Mouse (Mus musculus) adrenal gland, postnatal 14 days (tissue): ENCODE measurements around the gene Prdm16. TPM values are rescaled to one million over a fixed set of nuclear protein-coding genes. Genes with fewer than 3 reads are reported as not detected.

Experiments
- DNase-seq: peaks from one replicate; pipeline ENCODE4 v3.0.0; 2021; ENCODE audit warnings: mixed read lengths
- total RNA-seq: library from RNA; stranded (reverse); gene quantifications from 2 replicates; pipeline ENCODE4 v1.2.3, GENCODE M21; 2021

The Prdm16 gene
- total RNA-seq, 1 experiment from 2014 or later: 10.2 TPM

GRCm38 (mm10) chr4:154378876-154379275 lies 257.8 kb downstream of the Prdm16 start:
- DNase-seq: no peak

GRCm38 (mm10) chr4:154375939-154376625 lies 260.6 kb downstream of the Prdm16 start:
- no peak for DNase-seq

GRCm38 (mm10) chr4:154371542-154372247 lies 265.0 kb downstream of the Prdm16 start:
- DNase-seq: no peak

- no peak for DNase-seq
Observed at GRCm38 (mm10) chr4:154370841-154371240, 265.8 kb downstream of the Prdm16 start.

GRCm38 (mm10) chr4:154369089-154369488 lies 267.6 kb downstream of the Prdm16 start:
- no peak for DNase-seq

- no peak for DNase-seq
Observed at GRCm38 (mm10) chr4:154366836-154367235, 269.8 kb downstream of the Prdm16 start.

- no peak for DNase-seq
Observed at GRCm38 (mm10) chr4:154364752-154365151, 271.9 kb downstream of the Prdm16 start.

- DNase-seq: no peak
Observed at GRCm38 (mm10) chr4:154360850-154361249, 275.8 kb downstream of the Prdm16 start.

- no peak for DNase-seq
Observed at GRCm38 (mm10) chr4:154360441-154360840, 276.2 kb downstream of the Prdm16 start.

GRCm38 (mm10) chr4:154359762-154360300 lies 276.8 kb downstream of the Prdm16 start:
- no peak for DNase-seq

- DNase-seq: no peak
Observed at GRCm38 (mm10) chr4:154358816-154359215, 277.9 kb downstream of the Prdm16 start.

GRCm38 (mm10) chr4:154358370-154358769 lies 278.3 kb downstream of the Prdm16 start:
- no peak for DNase-seq

- DNase-seq: no peak
Observed at GRCm38 (mm10) chr4:154355408-154355807, 281.3 kb downstream of the Prdm16 start.

GRCm38 (mm10) chr4:154352246-154352645 lies 284.4 kb downstream of the Prdm16 start:
- no peak for DNase-seq

- no peak for DNase-seq
Observed at GRCm38 (mm10) chr4:154348197-154348786, 288.4 kb downstream of the Prdm16 start.

- no peak for DNase-seq
Observed at GRCm38 (mm10) chr4:154346731-154347522, 289.7 kb downstream of the Prdm16 start.

- no peak for DNase-seq
Observed at GRCm38 (mm10) chr4:154336650-154337049, 300.0 kb downstream of the Prdm16 start.

- DNase-seq: no peak
Observed at GRCm38 (mm10) chr4:154335761-154336160, 300.9 kb downstream of the Prdm16 start, which contains the start of gene B230104I21Rik. Gene B230104I21Rik, plus strand, starts transcription at chr4:154336127.

- DNase-seq: peak; percentile 71
Observed at GRCm38 (mm10) chr4:154334699-154335402, 301.8 kb downstream of the Prdm16 start.

GRCm38 (mm10) chr4:154333300-154333699 lies 303.4 kb downstream of the Prdm16 start:
- no peak for DNase-seq

GRCm38 (mm10) chr4:154331271-154331670 lies 305.4 kb downstream of the Prdm16 start:
- no peak for DNase-seq
